Mouse (Mus musculus) c-Kit-negative CD71-positive TER-119-positive erythroid progenitor cells, embryonic 14.5 days (primary cell): Measurements from ENCODE around the gene Syngap1.

Experiments used
- DNase-seq: peaks from one replicate; pipeline ENCODE4 v3.0.0-alpha.2; 2013; ENCODE audit warnings: low read depth, low spot score

The Syngap1 gene

GRCm38 (mm10) chr17:26994410-26994809 lies 53.4 kb downstream of the Syngap1 start:
- DNase-seq, result no peak

GRCm38 (mm10) chr17:26995006-26995405 lies 54.0 kb downstream of the Syngap1 start:
- DNase-seq, result no peak

- DNase-seq, result no peak
Observed at GRCm38 (mm10) chr17:26995562-26995961, 54.5 kb downstream of the Syngap1 start.

- no peak for DNase-seq
Observed at GRCm38 (mm10) chr17:26997661-26998060, 56.6 kb downstream of the Syngap1 start.

- DNase-seq, result no peak
Observed at GRCm38 (mm10) chr17:26998283-26998682, 57.2 kb downstream of the Syngap1 start.

- DNase-seq, result no peak
Observed at GRCm38 (mm10) chr17:26999996-27000395, 58.9 kb downstream of the Syngap1 start.

- no peak for DNase-seq
Observed at GRCm38 (mm10) chr17:27001151-27001550, 60.1 kb downstream of the Syngap1 start.

- DNase-seq, result peak; percentile 24
Observed at GRCm38 (mm10) chr17:27001889-27002288, 60.8 kb downstream of the Syngap1 start.

- DNase-seq, result peak; percentile 51
Observed at GRCm38 (mm10) chr17:27004431-27004830, 63.4 kb downstream of the Syngap1 start.

- no peak for DNase-seq
Observed at GRCm38 (mm10) chr17:27004903-27005485, 63.9 kb downstream of the Syngap1 start.

GRCm38 (mm10) chr17:27005644-27006043 lies 64.6 kb downstream of the Syngap1 start:
- no peak for DNase-seq

- no peak for DNase-seq
Observed at GRCm38 (mm10) chr17:27008277-27008676, 67.2 kb downstream of the Syngap1 start.

GRCm38 (mm10) chr17:27011167-27011566 lies 70.1 kb downstream of the Syngap1 start:
- no peak for DNase-seq

GRCm38 (mm10) chr17:27011998-27012672 lies 71.1 kb downstream of the Syngap1 start:
- no peak for DNase-seq

GRCm38 (mm10) chr17:27012909-27013308 lies 71.9 kb downstream of the Syngap1 start:
- no peak for DNase-seq

GRCm38 (mm10) chr17:27017564-27018499 lies 76.8 kb downstream of the Syngap1 start:
- peak; percentile 72 for DNase-seq

GRCm38 (mm10) chr17:27018555-27019196 lies 77.6 kb downstream of the Syngap1 start:
- no peak for DNase-seq

GRCm38 (mm10) chr17:27021076-27021475 lies 80.0 kb downstream of the Syngap1 start:
- DNase-seq, result no peak

GRCm38 (mm10) chr17:27021736-27022135 lies 80.7 kb downstream of the Syngap1 start:
- no peak for DNase-seq
